Mouse (Mus musculus) urinary bladder, adult 2 months (tissue): Measurements from ENCODE around the gene Fbxl20. TPM values are rescaled to one million over a fixed set of nuclear protein-coding genes. Genes with fewer than 3 reads are reported as not detected.

Source experiments
- DNase-seq: peaks from one replicate; pipeline ENCODE4 v3.0.0; 2022; ENCODE audit warnings: low spot score
- polyA plus RNA-seq: library from polyadenylated mRNA; depleted of rRNA; stranded (reverse); fragments of >200 nt; gene quantifications from 2 replicates; pipeline ENCODE4 v1.2.3, GENCODE M21; 2012; rRNA removed

Fbxl20 gene
- polyA plus RNA-seq, 1 experiment = 19.9 TPM

DNA sequence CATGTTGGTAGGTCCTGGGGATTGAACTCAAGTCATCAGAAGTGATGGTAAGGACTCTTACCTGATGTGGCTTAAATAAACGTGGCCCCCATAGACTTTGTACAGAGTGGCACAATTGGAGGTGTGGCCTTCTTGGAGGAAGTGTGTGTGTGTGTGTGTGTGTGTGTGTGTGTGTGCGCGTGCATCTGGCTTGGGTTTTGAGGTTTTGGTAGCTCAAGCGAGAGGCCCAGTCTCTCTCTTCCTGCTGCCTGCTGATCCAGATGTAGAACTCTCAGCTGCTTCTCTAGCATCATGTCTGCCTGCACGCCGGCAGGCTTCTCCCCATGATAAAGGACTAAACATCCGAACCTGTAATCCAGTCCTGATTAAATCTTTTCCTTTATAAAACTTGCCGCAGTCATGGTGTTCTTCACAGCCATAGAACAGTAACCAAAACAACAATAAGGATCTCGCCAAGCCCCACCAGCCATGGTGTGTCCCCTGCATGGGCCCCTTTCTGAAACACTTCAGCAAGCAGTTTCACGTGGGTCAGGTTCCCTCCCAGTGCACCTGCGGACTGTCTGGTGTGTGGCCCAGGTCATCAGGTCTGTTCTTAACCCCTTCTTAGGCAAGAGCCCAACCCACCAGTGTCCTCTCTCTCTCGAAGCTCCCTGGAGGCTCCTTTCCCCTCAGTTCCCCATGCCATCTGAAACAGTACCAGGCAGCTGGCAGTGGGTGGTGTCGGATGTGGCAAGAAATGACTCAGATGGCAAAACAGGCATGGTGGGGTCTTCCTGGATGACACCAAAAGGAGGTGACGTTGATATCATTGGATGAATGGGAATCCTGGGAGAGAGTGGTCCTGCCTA is 100.3 kb downstream of the Fbxl20 start:
- no peak for DNase-seq

GRCm38 (mm10) chr11:98047745-98048144 is 102.5 kb downstream of the Fbxl20 start:
- DNase-seq = no peak

DNA sequence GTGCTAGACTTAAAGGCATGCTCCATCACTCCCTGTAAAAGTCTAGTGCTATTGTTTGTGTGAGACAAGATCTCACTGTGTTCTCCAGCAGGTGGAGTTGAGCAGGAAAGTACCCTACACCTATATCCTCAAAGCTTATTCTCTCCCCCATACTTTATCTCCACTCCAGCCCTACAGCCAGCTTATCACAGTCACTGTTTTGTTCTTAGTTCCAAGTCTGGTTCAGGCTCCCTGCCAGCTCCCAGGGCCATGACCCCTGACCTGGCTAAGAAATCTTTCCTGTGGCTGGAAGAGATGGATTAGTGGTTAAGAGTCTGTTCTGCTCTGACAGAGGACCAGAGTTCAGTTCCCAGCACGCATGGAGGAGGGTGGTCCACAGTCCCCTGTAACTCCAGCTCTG is 103.7 kb downstream of the Fbxl20 start:
- no peak for DNase-seq

DNA sequence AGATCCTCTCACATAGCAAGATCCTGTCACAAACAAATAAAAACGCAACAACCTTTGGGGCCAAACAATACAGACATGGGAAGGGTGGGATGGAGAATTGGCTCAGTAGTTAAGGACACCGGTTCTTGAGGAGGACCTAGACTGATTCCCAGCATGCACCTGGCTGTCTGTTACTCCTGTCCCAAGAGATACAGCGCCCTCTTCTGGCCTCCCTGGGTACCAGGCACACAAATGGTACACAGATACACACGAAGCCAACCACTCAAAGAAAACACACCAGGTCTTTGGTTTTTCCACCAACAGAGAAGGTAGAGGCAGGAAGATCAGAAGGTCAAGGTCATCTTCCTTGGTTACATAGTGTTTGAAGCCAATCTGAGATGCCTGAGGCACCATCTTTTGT is 104.6 kb downstream of the Fbxl20 start:
- DNase-seq = no peak

- no peak for DNase-seq
Observed at GRCm38 (mm10) chr11:98044074-98044473, 106.1 kb downstream of the Fbxl20 start.

DNA sequence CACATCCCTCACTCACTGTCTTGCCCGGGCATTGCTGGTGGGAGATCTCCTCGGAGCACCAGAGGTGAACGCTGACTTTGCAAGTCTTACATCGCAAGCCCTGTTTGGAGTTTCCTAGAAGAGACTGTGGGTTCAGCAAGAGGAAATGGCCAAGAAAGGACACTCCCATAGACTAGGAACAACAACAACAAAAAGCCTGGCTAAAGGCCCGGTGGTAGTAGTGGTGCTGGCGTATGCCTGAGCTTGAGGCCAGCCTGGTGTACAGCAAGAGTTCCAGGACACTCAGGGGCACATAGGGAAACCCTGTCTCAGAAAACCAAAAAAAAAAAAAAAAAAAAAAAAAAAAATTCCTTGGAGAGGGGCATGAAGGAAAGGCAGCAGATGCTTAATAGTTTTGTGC is 107.5 kb downstream of the Fbxl20 start:
- no peak for DNase-seq

DNA sequence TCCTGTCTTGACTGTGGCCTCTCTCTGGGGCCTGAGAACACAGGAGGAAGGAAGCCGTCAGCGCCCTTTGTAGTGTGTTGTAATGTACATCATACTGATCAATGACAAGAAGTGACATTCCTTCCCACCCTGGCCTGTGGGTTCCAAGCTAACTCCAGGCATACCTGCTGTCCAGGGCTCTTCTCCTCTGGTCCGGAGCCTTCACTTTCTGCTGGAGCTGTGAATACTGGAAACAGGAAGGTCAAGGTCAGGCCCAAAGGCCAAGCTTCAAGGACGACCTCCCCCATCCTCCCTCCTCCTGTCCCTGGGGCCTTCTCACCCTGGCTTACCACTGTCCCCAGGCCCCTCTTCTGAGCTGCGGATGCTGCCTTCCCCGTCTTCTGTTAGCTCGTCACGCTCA is 109.2 kb downstream of the Fbxl20 start:
- DNase-seq = no peak

DNA sequence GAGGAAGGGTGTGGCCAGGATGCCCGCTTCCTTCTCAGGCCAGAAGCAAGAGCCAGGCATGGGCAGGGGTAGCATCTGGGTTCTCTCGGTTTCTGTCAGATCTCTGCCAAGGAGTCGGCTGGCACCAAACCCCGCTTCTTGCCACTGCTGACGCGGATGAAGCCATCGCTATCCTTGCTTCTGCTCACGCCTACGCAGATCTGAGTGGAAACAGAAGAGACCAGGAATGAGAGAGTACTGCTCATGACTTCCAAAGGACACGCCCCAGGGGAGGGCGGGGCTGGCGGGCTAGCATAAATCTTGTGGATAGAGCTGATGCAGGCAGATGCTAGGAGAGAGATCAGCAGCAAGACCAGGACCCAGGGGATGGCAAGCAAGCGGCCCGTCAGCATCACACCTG is 112.3 kb downstream of the Fbxl20 start:
- DNase-seq = no peak

- DNase-seq = no peak
Observed at GRCm38 (mm10) chr11:98035977-98036377, 114.2 kb downstream of the Fbxl20 start.

DNA sequence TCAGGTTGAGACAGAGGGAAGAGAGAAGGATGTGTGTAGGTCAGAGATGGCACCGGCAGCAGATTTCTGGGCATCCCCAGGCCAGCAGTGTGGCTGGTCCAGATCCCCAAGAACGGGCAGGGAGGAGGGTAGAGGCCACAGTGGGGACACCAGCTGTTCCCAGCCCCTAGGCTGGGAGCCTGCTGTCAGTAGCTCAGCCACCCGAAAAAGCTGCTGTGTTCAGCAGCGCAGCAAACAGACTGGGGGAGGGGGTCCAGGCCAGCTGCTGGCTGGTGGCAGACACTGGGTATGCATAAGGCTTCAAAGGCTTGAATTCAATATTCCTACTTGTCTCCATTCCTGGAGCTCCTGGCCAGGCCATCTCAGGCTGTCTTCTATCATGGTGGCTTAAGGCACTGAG is 115.4 kb downstream of the Fbxl20 start:
- no peak for DNase-seq

DNA sequence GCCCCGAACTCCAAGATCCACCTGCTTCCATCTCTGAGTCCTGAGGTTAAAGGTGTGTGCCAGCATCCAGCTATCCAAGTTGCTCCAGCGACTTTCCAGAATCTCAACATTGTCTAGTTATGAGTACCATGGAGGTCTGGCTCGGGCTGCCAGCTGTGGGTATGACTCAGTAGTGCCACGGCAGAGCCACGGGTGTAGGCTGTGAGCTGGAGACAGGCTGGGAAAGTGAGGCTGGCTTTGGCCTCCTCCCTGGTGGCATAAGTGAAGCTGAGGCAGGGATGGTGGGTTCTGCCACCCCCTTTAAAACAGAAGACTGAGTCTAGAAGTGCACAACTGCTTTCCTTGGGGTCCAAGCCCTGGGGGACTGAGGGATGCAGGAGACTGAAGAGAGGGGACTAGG is 116.1 kb downstream of the Fbxl20 start:
- no peak for DNase-seq

Other genes with a start within 250 kb of the Fbxl20 start
- 3.6 and 5.3 TPM in 2 replicates for gene Plxdc1, start 164.0 kb downstream of the Fbxl20 start, polyA plus RNA-seq
- 3.2 and 3.9 TPM in 2 replicates for gene Arl5c, start 154.2 kb downstream of the Fbxl20 start, polyA plus RNA-seq
- 12.1 and 12.4 TPM in 2 replicates for gene Cacnb1, start 127.4 kb downstream of the Fbxl20 start, polyA plus RNA-seq
- 1,600 and 1,809 TPM in 2 replicates for gene Rpl19, start 123.7 kb downstream of the Fbxl20 start, polyA plus RNA-seq
- 0.14 and 0.41 TPM in 2 replicates for gene Stac2, start 96.9 kb downstream of the Fbxl20 start, polyA plus RNA-seq
- 20.7 and 21.2 TPM in 2 replicates for gene Med1, start 42.9 kb upstream of the Fbxl20 start, polyA plus RNA-seq
- gene Cdk12, start 52.7 kb upstream of the Fbxl20 start, polyA plus RNA-seq = 20.5 and 21.1 TPM in 2 replicates
- not detected in 2 replicates for gene Neurod2, start 179.2 kb upstream of the Fbxl20 start, polyA plus RNA-seq
- 0.07 and 0.15 TPM in 2 replicates for gene Ppp1r1b, start 198.0 kb upstream of the Fbxl20 start, polyA plus RNA-seq
- gene Stard3, start 208.0 kb upstream of the Fbxl20 start, polyA plus RNA-seq = 34.8 and 45.8 TPM in 2 replicates
- 7.0 and 9.0 TPM in 2 replicates for gene Tcap, start 233.4 kb upstream of the Fbxl20 start, polyA plus RNA-seq
- 0.10 TPM in 1 of 2 replicates, not detected in the other for gene Pnmt, start 236.0 kb upstream of the Fbxl20 start, polyA plus RNA-seq